Comparison of ENCODE assay signal across 11 mouse cellular contexts in the genomic region with DNA sequence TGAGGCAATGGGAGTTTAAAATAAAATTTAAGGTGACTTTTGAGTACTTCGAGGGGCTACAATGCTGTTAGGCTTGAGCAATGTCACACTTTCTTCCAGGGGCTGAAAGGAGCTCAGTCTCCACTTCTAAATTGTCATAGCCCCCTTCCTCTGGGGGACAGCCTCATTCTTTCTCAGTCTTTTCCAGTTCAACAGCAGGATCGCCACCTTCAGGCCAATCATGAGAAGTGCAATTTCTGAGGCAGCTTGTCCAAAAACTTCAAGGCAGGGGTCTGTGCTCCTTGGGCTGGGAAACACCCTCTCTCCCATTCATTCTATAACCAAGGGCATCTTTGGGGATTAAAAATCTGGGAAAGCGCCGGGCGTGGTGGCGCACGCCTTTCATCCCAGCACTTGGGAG. TPM values are rescaled to one million over a fixed set of nuclear protein-coding genes. Genes with fewer than 3 reads are reported as not detected.
DNase-seq lines count a peak whose midpoint lies in the region; ATAC-seq and TF ChIP-seq lines count a peak whose summit lies in the region.
"Had no signal": no experiment of that assay in that cellular context is flagged by ENCODE, and none has a peak within 500 bp of the region (broad histone marks: within the 10 kb centered on the region; RNA-seq: fewer than 3 reads in every experiment).

No protein-coding gene starts in this region.

- no peak overlapping the region for H3K4me3 ChIP-seq in forebrain, embryonic 11.5 days (ENCODE audit: low read depth, low read length)
- H3K4me3 ChIP-seq in forebrain, embryonic 16.5 days (replicated peaks; ENCODE audit: low read length), result no peak overlapping the region
- H3K4me3 ChIP-seq in liver, embryonic 14.5 days (ENCODE audit: insufficient read depth in 1 of 2, low read depth in 2 of 2, low read length in 2 of 2), result no peak overlapping the region
- H3K4me3 ChIP-seq in small intestine, adult 2 months (ENCODE audit: low read depth, low read length), result no peak overlapping the region
- no peak overlapping the region for H3K4me3 ChIP-seq in forebrain, embryonic 15.5 days
- H3K4me3 ChIP-seq: embryonic facial prominence, embryonic 13.5 days; myocyte; stomach, embryonic 15.5 days had no signal

- no peak overlapping the region for H3K4me2 ChIP-seq in forebrain, embryonic 11.5 days (ENCODE audit: low read depth, low read length, severe bottlenecking)
- H3K4me2 ChIP-seq in forebrain, embryonic 16.5 days (ENCODE audit: low read length), result no peak overlapping the region
- no peak overlapping the region for H3K4me2 ChIP-seq in liver, embryonic 14.5 days (ENCODE audit: low read depth)
- H3K4me2 ChIP-seq in forebrain, embryonic 15.5 days (replicated peaks), result no peak overlapping the region
- H3K4me2 ChIP-seq: embryonic facial prominence, embryonic 13.5 days; stomach, embryonic 15.5 days had no signal

- no peak for TF ChIP-seq EP300 in liver, embryonic 14.5 days (IDR thresholded peaks at IDR 0.05; ENCODE audit: low read depth)

- peak; percentile 47 for DNase-seq in forebrain, embryonic 11.5 days (ENCODE audit: low spot score)
- DNase-seq in liver, embryonic 14.5 days (ENCODE audit: low read depth in 3 of 3, low spot score in 3 of 3), result no peak
- DNase-seq in liver, result no peak
- no peak for DNase-seq in brain, embryonic 14.5 days (ENCODE audit: low read depth)
- DNase-seq in layer of hippocampus, adult 11-12 months (ENCODE audit: low spot score), result no peak

- no peak overlapping the region for H3K27ac ChIP-seq in forebrain, embryonic 11.5 days (ENCODE audit: low read depth, low read length)
- H3K27ac ChIP-seq in forebrain, embryonic 16.5 days (ENCODE audit: low read length), result no peak overlapping the region
- no peak overlapping the region for H3K27ac ChIP-seq in liver, embryonic 14.5 days
- no peak overlapping the region for H3K27ac ChIP-seq in small intestine, adult 2 months (ENCODE audit: insufficient read depth, low read depth, low read length)
- H3K27ac ChIP-seq in forebrain, embryonic 15.5 days (replicated peaks), result no peak overlapping the region
- H3K27ac ChIP-seq: embryonic facial prominence, embryonic 13.5 days; stomach, embryonic 15.5 days had no signal

- no peaks in the 10 kb centered on the region for H3K27me3 ChIP-seq in forebrain, embryonic 11.5 days (ENCODE audit: control insufficient read depth, insufficient read depth, low read length)
- no peaks in the 10 kb centered on the region for H3K27me3 ChIP-seq in forebrain, embryonic 16.5 days (replicated peaks; ENCODE audit: control insufficient read depth, insufficient read depth, low read length)
- no peaks in the 10 kb centered on the region for H3K27me3 ChIP-seq in liver, embryonic 14.5 days (ENCODE audit: control insufficient read depth, insufficient read depth, low read length)
- no peaks in the 10 kb centered on the region for H3K27me3 ChIP-seq in small intestine, adult 2 months (ENCODE audit: control insufficient read depth, insufficient read depth, low read length)
- H3K27me3 ChIP-seq in forebrain, embryonic 15.5 days, result no peaks in the 10 kb centered on the region
- H3K27me3 ChIP-seq: embryonic facial prominence, embryonic 13.5 days; stomach, embryonic 15.5 days had no signal

- TF ChIP-seq CTCF in liver, embryonic 14.5 days (IDR thresholded peaks at IDR 0.05; ENCODE audit: low read depth), result peak; percentile 40
- peak; percentile 42; the same call in 1 of the 2 replicates for TF ChIP-seq CTCF in brain, embryonic 14.5 days (IDR thresholded peaks at IDR 0.05; ENCODE audit: borderline replicate concordance, extremely low read depth, insufficient read depth, insufficient read length)
- peak; percentile 7; the same call in 1 of the 2 replicates for TF ChIP-seq CTCF in small intestine, adult 2 months (IDR thresholded peaks at IDR 0.05; ENCODE audit: extremely low read depth, insufficient read length, insufficient replicate concordance, low read depth, low read length)

- ATAC-seq in forebrain, embryonic 11.5 days (replicated peaks; ENCODE audit: low FRiP score), result no peak
- no peak for ATAC-seq in forebrain, embryonic 16.5 days
- ATAC-seq in liver, embryonic 14.5 days (ENCODE audit: insufficient read depth), result no peak
- ATAC-seq in forebrain, embryonic 15.5 days (replicated peaks), result no peak

- no peak overlapping the region for H3K9ac ChIP-seq in forebrain, embryonic 11.5 days (ENCODE audit: low read length)
- no peak overlapping the region for H3K9ac ChIP-seq in forebrain, embryonic 16.5 days (replicated peaks; ENCODE audit: low read depth, low read length)
- H3K9ac ChIP-seq in liver, embryonic 14.5 days (replicated peaks), result no peak overlapping the region
- H3K9ac ChIP-seq in forebrain, embryonic 15.5 days (replicated peaks), result no peak overlapping the region
- H3K9ac ChIP-seq: embryonic facial prominence, embryonic 13.5 days; stomach, embryonic 15.5 days had no signal

- 70% methylated on average over 7 of the region's 7 CpGs for WGBS in forebrain, embryonic 11.5 days
- WGBS in forebrain, embryonic 16.5 days, result 80% methylated on average over 7 of the region's 7 CpGs
- 63% methylated on average over 7 of the region's 7 CpGs for WGBS in liver, embryonic 14.5 days (ENCODE audit: insufficient replicate concordance)
- WGBS in small intestine, adult 2 months, result 78% methylated on average over 7 of the region's 7 CpGs
- WGBS in forebrain, embryonic 15.5 days, result 71% methylated on average over 7 of the region's 7 CpGs

- H3K9me3 ChIP-seq in forebrain, embryonic 11.5 days (ENCODE audit: control insufficient read depth, low read length), result no peaks in the 10 kb centered on the region
- no peaks in the 10 kb centered on the region for H3K9me3 ChIP-seq in forebrain, embryonic 16.5 days (ENCODE audit: control insufficient read depth, low read length)
- no peaks in the 10 kb centered on the region for H3K9me3 ChIP-seq in liver, embryonic 14.5 days (ENCODE audit: control insufficient read depth, low read length)
- no peaks in the 10 kb centered on the region for H3K9me3 ChIP-seq in forebrain, embryonic 15.5 days
- H3K9me3 ChIP-seq: embryonic facial prominence, embryonic 13.5 days; stomach, embryonic 15.5 days had no signal

- H3K4me1 ChIP-seq in forebrain, embryonic 11.5 days (replicated peaks; ENCODE audit: control insufficient read depth, insufficient read depth, low read length), result no peaks in the 10 kb centered on the region
- no peaks in the 10 kb centered on the region for H3K4me1 ChIP-seq in forebrain, embryonic 16.5 days (replicated peaks; ENCODE audit: control insufficient read depth, insufficient read depth, low read length)
- H3K4me1 ChIP-seq in liver, embryonic 14.5 days (replicated peaks; ENCODE audit: control insufficient read depth in 2 of 2, insufficient read depth in 2 of 2, low read length in 1 of 2), result peaks cover 0 to under 1% of the 10 kb centered on the region in 2 experiments; a peak in 1 of 4 replicates
- H3K4me1 ChIP-seq in small intestine, adult 2 months (ENCODE audit: control insufficient read depth, insufficient read depth, insufficient read length, low read length), result no peaks in the 10 kb centered on the region
- H3K4me1 ChIP-seq in forebrain, embryonic 15.5 days, result no peaks in the 10 kb centered on the region
- H3K4me1 ChIP-seq: embryonic facial prominence, embryonic 13.5 days; stomach, embryonic 15.5 days had no signal

- TF ChIP-seq POLR2A in brain, embryonic 14.5 days (IDR thresholded peaks at IDR 0.05; ENCODE audit: borderline replicate concordance, extremely low read depth, insufficient read depth, insufficient read length, poor library complexity, severe bottlenecking), result no peak
- TF ChIP-seq POLR2A in small intestine, adult 2 months (IDR thresholded peaks at IDR 0.05; ENCODE audit: low read depth, low read length), result no peak

- H3K36me3 ChIP-seq in forebrain, embryonic 11.5 days (ENCODE audit: control insufficient read depth, insufficient read depth, low read length), result no peaks in the 10 kb centered on the region
- H3K36me3 ChIP-seq in forebrain, embryonic 16.5 days (ENCODE audit: control insufficient read depth, insufficient read depth), result no peaks in the 10 kb centered on the region
- no peaks in the 10 kb centered on the region for H3K36me3 ChIP-seq in liver, embryonic 14.5 days (replicated peaks; ENCODE audit: control insufficient read depth, insufficient read depth, low read depth)
- H3K36me3 ChIP-seq in small intestine, adult 2 months (ENCODE audit: control insufficient read depth, insufficient read depth, low read length), result no peaks in the 10 kb centered on the region
- no peaks in the 10 kb centered on the region for H3K36me3 ChIP-seq in forebrain, embryonic 15.5 days
- H3K36me3 ChIP-seq: embryonic facial prominence, embryonic 13.5 days; stomach, embryonic 15.5 days had no signal

RNA-seq across cellular contexts. Expression of a gene that starts 19.9 kb away (rescaled TPM):
- polyA plus RNA-seq in forebrain, embryonic 11.5 days (2014; fragmentation: Nextera tagmentation; extraction: Ambion mirVana), result 49.6 and 50.6 TPM in 2 replicates
- 33.2 and 38.8 TPM in 2 replicates for polyA plus RNA-seq in forebrain, embryonic 16.5 days (2015; fragmentation: Nextera tagmentation; extraction: Ambion mirVana)
- 7.1 and 10.3 TPM in 2 replicates for polyA plus RNA-seq in liver, embryonic 14.5 days (2012; rRNA removed)
- polyA plus RNA-seq in liver, embryonic 14.5 days (2014; fragmentation: Nextera tagmentation; extraction: Ambion mirVana), result 7.5 and 7.9 TPM in 2 replicates
- 43.3 and 77.1 TPM in 2 replicates for polyA plus RNA-seq in brain, embryonic 14.5 days (2012; rRNA removed)
- 5.6 and 15.2 TPM in 2 replicates for polyA plus RNA-seq in small intestine, adult 2 months (2012; rRNA removed)
- 37.1 and 38.0 TPM in 2 replicates for polyA plus RNA-seq in forebrain, embryonic 15.5 days (2015; fragmentation: Nextera tagmentation; extraction: Ambion mirVana)

RNA-seq across cellular contexts. Expression of a gene that starts 37.4 kb away (rescaled TPM):
- 75.0 and 76.8 TPM in 2 replicates for polyA plus RNA-seq in forebrain, embryonic 11.5 days (2014; fragmentation: Nextera tagmentation; extraction: Ambion mirVana)
- polyA plus RNA-seq in forebrain, embryonic 16.5 days (2015; fragmentation: Nextera tagmentation; extraction: Ambion mirVana), result 53.7 and 55.4 TPM in 2 replicates
- polyA plus RNA-seq in liver, embryonic 14.5 days (2012; rRNA removed), result 7.0 and 11.3 TPM in 2 replicates
- 19.9 and 20.5 TPM in 2 replicates for polyA plus RNA-seq in liver, embryonic 14.5 days (2014; fragmentation: Nextera tagmentation; extraction: Ambion mirVana)
- 30.2 and 34.4 TPM in 2 replicates for polyA plus RNA-seq in brain, embryonic 14.5 days (2012; rRNA removed)
- polyA plus RNA-seq in small intestine, adult 2 months (2012; rRNA removed), result 1.2 and 1.7 TPM in 2 replicates
- 53.9 and 55.4 TPM in 2 replicates for polyA plus RNA-seq in forebrain, embryonic 15.5 days (2015; fragmentation: Nextera tagmentation; extraction: Ambion mirVana)
